Mouse (Mus musculus) olfactory bulb, adult 2 months (tissue): ENCODE measurements around the gene Mrps27.

Experiments
- CTCF ChIP-seq: fragments of 200-500 bp; IDR thresholded peaks from 2 replicates; pipeline ENCODE4 v1.5.1; 2012; ENCODE audit warnings: low read depth, mild to moderate bottlenecking, low read length, moderate library complexity; ENCODE audit not compliant: insufficient read depth
- POLR2A ChIP-seq: fragments of 200-500 bp; IDR thresholded peaks from 2 replicates; pipeline ENCODE4 v1.6.1; 2012; ENCODE audit warnings: mild to moderate bottlenecking, low read depth, low read length, moderate library complexity; ENCODE audit not compliant: insufficient read depth

DNA sequence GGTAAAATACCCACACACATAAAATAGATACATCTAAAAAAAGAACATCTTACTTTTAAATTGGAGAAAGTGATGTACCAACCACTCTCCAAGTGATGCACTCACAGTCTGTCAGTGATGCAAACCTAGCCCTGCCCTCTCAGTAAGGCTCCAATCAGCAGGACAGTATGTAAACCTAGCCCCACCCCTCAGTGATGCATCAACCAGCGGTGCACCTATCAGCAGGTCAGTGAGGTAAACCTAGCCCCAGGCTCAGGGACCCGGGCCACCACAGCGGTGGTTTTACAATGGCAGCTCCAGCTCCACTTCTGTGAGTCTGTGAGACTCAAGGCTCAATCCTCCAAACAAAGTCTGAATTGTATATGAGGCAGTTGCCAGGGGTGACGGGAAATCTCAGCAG, 13.3 kb upstream of the Mrps27 start:
- TF ChIP-seq CTCF (no peak), POLR2A (no peak)
